Mouse (Mus musculus) left cerebral cortex, adult 8-10 months (tissue): ENCODE measurements at regions not wholly inside any gene's neighbourhood (a gene's known extent, or its start where the extent isn't known, plus 50 kb on each side); places are given as distances from the start of the nearest gene placed in this dataset.

Source experiments
- DNase-seq, 2 experiments: peaks; one replicate each; pipeline ENCODE4 v3.0.0; 2022; ENCODE audit warnings: low spot score in 2 of 2

DNA sequence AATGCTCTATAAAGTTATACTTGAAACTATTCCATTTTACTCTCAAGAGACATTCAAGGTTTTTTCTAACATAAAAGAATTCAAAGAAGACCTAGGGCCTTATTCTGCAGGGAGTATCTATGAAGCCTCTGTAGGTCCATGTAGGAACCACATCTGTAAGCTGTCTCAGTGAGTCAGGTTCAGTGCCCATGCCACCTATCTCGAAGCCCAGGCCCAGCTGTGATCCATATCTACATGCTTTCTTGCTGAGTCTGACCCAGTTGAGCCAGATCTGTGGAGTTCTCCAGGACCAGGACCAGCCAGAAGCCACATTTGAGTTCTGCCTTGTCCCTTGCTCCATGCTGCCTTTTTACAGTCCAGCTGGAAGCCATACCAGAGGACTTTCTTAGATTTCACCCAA lies 142.2 kb upstream of the Bmp4 start:
- DNase-seq = no peak

DNA sequence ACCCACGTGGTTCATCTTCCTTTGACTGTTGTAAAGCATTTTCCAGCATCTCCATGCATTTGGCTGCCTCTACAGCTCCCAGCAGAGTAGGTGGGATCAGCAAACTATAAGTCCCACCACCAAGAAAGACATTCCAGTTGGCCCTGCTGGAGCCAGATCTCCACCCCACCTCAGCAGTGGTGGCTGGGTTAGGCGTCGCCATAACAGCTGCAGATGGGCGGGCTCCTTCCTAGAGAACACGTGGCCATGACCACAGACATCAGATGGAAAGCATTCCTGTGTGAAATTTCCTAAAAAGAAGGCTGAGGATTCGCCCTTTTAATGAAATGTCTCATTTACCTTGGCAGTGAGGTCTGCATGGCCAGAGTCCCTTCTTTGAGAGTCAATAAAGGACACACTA lies 140.0 kb upstream of the Bmp4 start:
- no peak for DNase-seq

DNA sequence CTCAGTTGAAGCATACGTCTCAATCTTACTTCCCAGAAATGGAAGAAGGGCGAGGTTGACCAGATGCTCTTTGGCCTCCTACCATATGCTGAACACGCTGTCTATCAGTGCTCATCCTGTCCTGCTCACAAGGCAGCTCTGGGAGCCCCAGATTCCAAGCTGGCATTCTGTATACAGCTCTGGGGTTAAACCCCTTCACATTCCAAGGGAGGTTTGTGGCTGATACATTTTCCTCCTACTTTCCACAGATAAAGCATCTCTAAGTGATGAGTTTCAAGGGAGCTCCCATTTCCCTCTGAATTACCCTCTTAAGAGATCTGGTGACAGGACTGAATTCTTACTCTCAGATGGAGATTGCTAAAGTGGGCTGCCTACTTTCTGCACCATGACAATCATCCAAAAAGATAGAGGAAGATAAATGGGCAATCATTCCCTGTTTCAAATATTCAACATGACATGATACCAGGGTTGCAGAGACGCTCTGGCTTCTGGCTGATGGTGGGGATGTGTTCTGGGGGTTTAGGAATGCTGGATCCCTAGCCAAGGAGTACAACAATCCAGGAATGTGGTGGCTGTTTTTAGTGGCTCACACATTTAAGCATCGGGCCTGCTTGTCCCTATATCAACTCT lies 138.7 kb upstream of the Bmp4 start:
- DNase-seq = no peak

DNA sequence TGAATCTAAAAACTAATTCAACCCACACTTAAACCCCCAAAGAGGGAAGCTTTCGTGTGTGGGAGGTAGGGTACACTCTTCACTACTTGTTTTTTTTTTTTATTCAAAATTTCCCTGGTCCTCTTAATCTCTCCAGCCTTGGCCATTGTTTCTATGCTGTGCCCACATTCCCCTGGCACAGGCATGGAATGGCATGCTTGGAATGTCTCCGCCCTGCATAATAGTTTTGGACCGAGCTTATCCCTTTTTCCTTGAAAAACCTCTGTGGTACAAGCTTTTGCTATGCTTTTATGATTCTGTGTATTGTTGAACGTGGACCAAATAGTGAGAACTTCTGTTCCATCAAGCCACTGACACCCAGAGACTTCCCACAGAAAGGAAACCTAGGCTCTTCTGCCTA lies 126.8 kb upstream of the Bmp4 start:
- no peak for DNase-seq

DNA sequence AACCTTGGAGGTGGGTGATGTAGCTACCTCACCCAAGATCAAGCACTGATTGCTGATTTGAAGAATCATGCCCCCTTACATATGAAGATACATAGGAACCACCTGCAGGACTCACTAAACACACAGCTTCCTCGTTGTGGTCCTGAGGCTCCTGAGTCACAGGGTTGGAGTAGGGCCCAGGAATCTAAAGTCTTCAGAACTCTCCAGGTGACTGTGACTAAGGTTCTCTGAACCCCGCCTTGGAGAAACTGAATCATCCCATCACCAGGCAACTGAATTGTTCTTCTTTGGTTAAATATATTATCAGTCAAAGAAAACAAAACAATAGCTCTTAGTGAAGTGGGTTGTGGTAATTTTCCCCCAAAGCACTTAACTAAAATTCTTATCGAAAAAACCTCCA lies 125.8 kb upstream of the Bmp4 start:
- no peak for DNase-seq

DNA sequence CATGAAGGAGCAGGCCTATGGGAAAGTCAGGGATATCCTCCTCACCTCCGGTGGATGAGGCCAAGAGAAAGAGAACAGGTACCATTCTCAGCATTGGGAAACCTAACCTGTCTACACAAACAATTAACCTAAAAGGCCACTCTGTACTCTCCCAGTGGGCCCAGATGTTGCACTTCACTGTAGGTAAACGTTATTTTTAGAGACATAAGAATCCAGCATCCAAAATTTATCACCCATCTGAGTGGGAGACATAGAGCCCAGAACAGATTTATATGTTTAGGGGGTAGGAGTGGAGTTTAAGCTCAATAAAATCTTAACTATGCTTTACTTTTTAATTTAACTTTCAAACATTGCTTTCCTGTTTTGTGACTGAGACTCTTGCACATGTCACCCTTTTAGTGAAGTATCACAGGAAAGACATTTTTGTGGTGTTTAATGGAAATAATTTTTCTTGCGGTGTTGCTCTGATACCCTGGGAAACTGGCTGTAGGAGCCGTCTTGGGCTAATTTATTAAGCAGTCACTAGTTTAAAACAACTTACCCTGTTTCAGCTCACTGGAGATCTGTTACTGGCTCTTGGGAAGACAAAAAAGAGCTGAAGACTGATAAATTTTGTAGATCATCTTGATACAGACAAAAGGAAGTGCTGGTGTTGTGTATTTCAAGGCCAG lies 123.9 kb upstream of the Bmp4 start:
- no peak for DNase-seq

DNA sequence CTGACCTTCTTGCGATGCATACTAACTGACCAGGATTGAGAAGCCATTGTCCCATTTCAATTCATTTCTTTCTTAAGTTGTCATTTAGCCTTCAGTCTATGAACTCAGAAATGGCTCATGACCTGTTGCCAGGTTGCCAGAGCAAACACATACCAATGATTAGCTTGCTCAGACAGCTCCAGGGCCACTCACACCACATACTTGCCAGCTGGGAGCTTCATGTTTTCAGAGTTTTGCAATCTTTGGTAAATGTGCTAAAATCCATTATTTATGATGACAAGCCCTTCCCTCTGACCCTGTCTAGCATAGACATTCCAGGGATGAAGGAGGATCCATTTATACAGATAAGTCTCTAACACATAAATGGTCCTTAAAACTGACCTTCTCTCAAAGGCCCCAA lies 121.6 kb upstream of the Bmp4 start:
- DNase-seq = no peak

DNA sequence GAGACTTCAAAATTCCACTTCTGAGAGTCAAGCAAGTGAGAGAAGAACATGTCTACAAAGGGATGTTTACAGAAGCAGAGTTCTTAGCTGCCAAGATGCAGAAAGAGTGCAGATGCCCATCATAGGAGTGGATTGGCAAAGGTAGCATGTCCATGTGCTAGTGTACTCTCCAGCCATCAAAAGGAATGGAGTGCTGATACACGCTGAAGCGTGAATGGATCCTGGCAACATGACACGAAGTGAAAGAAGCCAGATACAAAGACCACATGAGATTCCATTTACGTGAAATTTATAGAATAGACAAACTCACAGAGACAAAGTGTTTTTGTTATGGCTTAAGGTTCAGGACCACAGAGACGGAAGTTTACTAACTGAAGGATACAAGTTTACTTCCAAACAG lies 118.4 kb upstream of the Bmp4 start:
- no peak for DNase-seq

DNA sequence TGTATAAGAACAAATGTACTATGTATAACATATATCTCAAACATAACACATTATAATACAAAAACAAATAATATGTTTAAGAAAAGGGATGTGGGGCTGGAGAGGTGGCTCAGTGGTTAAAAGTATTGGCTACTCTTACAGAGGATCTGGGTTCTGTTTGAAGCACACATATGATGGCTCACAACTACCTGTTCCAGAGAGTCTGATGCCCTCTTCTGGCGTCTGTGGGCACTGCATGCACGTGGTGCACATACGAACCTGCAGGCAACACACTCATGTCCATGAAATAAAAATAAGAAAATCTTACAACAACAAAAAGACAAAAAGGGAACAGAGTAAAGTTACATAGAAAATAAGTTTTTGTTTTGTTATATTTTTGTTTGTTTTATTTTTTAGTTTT lies 114.8 kb upstream of the Bmp4 start:
- DNase-seq = no peak

DNA sequence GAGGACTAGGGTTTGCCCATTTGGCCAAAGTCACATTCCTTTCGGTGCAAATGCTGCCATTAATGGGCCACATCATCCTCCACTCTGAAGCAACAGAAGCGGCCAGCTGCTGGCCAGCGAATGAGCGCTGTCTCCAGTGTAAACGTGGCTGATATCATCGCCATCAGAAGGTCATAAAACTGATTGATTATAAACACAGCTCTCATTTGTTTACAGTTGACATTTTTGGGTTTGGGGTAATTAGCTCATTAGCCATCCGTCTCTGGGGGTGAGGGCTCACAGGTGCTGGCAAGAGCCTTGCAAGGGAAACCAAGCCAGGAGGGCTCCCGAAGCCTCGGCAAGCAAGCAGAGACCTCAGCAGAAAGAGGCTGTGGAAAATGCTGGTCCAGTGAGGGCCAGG lies 101.1 kb upstream of the Bmp4 start:
- no peak for DNase-seq

DNA sequence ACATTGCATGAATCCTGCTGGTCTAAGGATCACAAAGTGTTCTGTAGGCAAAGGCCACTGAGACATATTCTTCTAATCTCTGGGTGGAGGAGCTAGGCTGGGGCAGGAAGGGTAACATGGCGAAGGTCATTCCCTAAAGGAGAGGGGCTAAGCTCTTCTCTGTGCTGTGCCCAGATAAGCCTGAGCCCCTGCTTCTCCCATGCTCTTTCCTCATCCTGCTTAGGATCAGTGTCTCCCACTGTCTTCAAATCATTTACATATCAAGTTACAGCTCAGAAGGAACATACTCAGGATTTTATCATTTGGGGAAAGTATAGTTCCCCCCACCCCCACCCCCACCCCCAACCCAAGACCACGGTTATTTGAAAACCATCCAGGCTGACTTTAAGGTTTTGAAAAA lies 100.7 kb upstream of the Bmp4 start:
- no peak for DNase-seq

DNA sequence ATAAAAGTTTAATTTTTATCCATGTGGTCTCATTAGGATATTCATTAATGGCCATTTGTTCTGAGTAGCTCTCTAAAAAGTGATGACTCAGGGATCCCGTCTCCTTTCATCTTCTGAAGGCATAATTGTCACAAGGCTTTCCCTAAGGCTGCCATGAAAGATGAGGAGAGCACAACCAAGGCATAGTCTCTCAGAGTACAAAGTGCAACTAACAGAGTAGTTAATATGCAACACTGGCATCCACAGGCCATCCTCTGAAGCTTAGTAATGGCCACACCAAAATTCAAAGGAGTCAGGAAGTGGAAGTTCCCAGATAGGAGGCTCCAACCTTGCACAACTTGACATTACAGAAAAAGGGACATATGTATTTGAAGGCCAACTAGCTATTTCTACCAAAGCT lies 97.1 kb upstream of the Bmp4 start:
- DNase-seq = no peak

DNA sequence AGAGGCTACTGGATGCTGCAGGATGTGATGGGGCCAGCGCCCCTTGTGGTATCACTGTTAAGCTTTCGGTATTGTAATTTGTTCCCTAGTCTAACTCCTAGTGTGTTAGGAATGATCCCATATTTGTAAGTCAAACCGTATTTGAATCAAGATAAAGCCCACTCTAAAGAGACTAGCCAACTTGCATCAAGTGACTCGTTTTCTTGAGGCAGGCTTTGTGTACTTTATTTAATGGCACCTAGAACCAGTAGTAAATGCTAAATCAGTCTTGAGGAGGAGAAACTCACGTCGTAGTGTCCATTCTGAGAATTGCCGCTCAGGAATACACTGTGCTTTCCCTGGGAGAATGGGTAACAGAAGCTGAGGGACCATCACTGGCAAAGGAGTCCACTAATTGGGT lies 89.9 kb upstream of the Bmp4 start:
- DNase-seq = no peak

DNA sequence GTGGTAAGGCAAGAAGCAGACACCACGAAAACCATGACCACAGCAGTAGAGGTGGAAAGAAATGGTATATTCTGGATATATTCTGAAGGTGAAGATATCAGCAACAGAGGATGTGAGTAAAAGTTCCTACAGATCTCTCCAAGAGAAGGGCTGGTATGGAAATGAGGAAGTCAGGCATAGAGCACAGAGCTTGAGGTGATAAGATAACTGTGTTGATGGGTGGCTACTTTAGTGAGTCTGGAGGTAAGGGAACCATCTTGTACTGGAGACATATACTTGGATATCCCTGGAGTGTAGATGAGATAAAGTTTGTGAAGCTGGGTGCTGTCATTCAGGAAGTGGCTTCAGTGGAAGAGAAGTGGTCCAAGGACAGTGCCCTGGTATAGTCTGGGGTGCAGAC lies 85.5 kb upstream of the Bmp4 start:
- DNase-seq = no peak

DNA sequence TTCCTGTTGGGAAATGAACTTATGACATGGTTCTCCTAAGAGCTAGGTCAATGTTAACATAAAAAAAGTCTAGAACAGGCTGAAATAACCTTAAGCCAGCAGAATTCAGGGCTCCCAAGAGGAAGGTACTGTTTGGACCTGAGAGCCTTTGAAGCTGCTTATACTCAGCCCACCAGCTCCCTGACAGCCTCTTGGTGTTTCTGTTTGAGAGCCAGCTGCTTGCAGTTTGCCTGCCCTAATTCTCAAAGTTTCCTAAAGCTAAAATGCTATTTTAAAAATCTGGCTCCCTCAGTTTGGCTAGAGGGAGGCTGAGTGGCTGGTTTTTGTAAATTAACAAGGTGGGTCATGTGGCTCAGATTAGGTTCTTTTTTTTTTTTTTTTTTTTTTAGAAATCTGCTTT lies 72.5 kb upstream of the Bmp4 start:
- no peak for DNase-seq

DNA sequence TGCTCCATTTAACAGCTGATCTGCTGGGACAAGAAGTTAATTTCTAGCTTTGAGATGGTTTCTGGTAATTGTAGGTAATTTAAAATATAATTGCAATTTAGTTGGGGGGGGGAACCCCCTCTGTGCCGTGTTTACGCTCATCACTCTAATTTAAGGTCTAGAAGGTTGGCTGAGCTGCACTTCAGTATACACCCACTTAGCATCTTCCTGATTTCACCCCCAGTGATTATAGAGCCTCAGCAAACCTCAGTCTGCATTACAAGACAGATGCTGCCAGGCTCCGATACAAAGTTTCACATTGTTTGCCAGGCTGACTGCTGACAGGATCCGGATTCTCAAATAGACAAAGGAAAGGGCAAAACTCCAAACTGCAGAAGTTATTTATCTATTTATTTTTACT lies 71.5 kb upstream of the Bmp4 start:
- no peak for DNase-seq

DNA sequence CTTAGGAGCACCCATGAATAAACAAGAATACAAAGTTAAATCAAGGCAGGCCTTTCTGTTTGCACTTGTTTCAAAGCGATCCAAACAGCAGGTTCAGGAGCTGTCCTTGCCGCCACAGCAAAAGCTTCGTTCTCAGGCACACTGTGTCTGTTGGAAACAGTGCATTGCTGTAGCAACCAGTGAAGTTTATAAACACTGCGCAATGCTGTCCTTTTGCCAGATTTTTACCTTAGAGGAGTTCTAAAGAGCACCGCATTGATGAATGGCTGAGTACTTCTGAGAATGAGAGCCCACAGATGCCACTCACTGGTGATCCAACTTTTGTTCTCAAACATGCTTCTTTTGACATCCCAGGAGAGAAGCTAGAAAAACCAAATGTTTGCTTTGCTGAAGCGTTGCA lies 64.0 kb upstream of the Bmp4 start:
- DNase-seq = no peak

DNA sequence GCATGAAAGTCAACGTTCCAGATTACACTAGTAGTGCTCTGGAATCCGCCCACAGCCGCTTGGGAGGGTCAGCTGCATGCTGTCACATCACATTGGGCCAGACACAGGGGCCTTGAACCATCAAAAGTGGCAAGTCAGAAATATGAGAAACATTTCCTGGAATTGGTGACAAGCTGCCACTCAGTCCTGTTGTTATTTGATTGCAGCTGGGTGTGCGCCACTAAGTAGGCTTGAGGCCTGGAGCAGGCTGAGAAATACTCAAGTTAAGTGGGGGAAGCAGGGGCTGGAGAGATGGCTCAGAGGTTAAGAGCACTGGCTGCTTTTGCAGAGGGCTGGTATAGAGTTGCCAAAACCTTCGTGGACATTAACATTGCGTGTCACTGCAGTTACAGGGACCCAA lies 51.2 kb upstream of the Bmp4 start:
- DNase-seq = no peak
